Mouse (Mus musculus): ENCODE data around the gene Coro2b. TPM values are rescaled to one million over a fixed set of nuclear protein-coding genes. Genes with fewer than 3 reads are reported as not detected.
A peak's percentile ranks its signal among the peaks of the same experiment; 100 is the strongest.

The Coro2b gene
- total RNA-seq, 2 experiments from 2014 or later, result 178 to 185 TPM

GRCm38 (mm10) chr9:62394163-62394562, 142.7 kb downstream of the Coro2b start:
- Histone ChIP-seq H3K4me3 (no peak overlapping the region), H3K27ac (no peak overlapping the region)
- intact Hi-C loops (cut with DNase I), result no loop called here
- no peak for DNase-seq (ENCODE audit: extremely low spot score in 1 of 2, low spot score in 2 of 2)
- no peak for TF ChIP-seq CTCF (IDR thresholded peaks at IDR 0.05)

DNA sequence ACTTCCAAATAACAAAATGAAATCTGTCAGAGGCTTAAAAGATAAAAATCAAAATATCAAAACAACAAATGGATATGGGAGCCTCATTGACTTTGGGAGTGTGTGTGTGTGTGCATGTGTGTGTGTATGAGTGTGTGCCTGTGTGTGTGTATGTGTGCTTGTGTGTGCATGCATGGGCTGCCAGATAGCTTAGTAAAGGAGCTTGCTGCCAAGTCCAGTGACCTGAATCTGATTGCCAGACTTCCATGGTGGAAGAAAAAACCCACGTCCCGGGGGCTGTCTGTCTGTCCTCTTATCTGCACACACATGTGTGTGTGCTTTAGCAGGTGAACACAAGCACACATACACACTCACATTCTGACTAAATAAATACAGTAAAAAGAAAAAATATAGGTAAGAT, 143.3 kb downstream of the Coro2b start:
- no peak for DNase-seq (ENCODE audit: extremely low spot score in 1 of 2, low spot score in 2 of 2)
- no peak overlapping the region for H3K27ac ChIP-seq
- H3K4me3 ChIP-seq, result no peak overlapping the region
- intact Hi-C loops (cut with DNase I), result no loop called here
- no peak for TF ChIP-seq CTCF (IDR thresholded peaks at IDR 0.05)

DNA sequence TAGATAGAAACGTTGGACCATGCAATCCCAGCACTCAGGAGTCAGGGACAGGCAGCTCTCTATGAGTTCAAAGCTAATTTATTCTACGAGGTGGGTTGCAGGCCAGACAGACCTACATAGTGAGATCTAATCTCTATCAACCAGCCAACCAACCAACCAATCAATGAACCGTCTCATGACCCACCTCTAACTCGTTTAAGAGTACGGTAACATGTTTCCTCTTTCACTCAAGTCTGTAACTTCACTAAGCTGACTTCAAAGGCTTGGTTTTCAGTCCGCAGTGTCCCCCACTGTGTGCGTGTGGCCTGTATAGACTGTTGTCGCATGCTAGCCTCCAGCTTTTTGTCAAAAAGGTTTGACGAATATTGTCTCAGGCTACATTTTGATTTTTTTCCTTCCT, 147.1 kb downstream of the Coro2b start:
- no peak for TF ChIP-seq CTCF (IDR thresholded peaks at IDR 0.05)
- no peak for DNase-seq (ENCODE audit: extremely low spot score in 1 of 2, low spot score in 2 of 2)
- Histone ChIP-seq H3K27ac (no peak overlapping the region), H3K4me3 (no peak overlapping the region)
- intact Hi-C loops (cut with DNase I), result no loop called here

- no peak for DNase-seq (ENCODE audit: extremely low spot score in 1 of 2, low spot score in 2 of 2)
- TF ChIP-seq CTCF (IDR thresholded peaks at IDR 0.05), result no peak
- intact Hi-C loops (cut with DNase I), result no loop called here
- Histone ChIP-seq H3K4me3 (no peak overlapping the region), H3K27ac (no peak overlapping the region)
Measured at GRCm38 (mm10) chr9:62385727-62386518, 150.9 kb downstream of the Coro2b start.

DNA sequence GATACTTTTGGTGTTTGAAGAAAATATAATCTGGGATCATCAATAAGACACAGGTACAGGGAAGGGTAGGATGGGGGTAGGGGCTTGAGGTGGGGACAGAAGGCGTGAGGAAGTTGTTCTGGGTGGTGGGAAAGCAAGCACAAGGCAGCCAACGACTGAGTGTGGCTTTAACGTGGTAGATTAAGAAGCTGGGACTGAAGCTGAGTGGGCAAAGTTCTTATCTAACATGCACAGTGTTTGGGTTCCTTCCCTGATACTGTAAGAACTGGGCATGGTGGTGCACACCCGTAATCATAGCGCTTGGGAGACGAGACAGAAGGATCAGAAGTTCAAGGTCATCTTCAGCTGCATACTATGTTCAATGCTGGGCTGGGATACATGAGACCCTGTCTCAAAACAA, 151.8 kb downstream of the Coro2b start:
- no peak for DNase-seq (ENCODE audit: extremely low spot score in 1 of 2, low spot score in 2 of 2)
- intact Hi-C loops (cut with DNase I), result no loop called here
- Histone ChIP-seq H3K27ac (no peak overlapping the region), H3K4me3 (no peak overlapping the region)
- no peak for TF ChIP-seq CTCF (IDR thresholded peaks at IDR 0.05)

DNA sequence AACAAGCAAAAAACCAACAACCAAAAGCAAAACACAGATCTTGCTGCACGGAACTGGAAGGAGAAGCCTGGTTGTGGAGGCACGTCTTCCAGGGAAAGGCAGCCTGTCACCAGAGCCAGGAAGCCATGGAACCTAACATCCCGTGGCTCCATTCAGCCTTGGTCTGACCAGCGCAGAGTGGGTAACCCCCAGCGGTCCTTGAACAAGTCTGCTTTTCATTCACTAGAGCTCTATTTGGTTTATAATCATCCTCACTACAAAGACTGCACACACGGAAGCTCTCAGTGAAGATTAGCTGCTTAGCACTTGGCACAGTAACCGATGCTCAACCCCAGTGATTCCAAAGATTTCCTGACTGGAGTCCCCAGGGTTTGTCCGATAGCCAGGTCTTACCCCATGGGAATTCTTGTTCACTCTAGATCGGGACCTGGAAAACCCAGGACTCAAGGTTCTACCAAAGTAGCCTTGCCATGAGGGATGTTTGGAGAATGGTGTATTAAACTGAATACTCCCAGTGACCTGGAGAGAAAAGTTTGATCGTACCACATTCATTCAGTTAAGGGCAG, 154.2 kb downstream of the Coro2b start:
- no peak for DNase-seq (ENCODE audit: extremely low spot score in 1 of 2, low spot score in 2 of 2)
- Histone ChIP-seq H3K27ac (no peak overlapping the region), H3K4me3 (no peak overlapping the region)
- TF ChIP-seq CTCF (IDR thresholded peaks at IDR 0.05), result no peak
- intact Hi-C loops (cut with DNase I), result no loop called here

DNA sequence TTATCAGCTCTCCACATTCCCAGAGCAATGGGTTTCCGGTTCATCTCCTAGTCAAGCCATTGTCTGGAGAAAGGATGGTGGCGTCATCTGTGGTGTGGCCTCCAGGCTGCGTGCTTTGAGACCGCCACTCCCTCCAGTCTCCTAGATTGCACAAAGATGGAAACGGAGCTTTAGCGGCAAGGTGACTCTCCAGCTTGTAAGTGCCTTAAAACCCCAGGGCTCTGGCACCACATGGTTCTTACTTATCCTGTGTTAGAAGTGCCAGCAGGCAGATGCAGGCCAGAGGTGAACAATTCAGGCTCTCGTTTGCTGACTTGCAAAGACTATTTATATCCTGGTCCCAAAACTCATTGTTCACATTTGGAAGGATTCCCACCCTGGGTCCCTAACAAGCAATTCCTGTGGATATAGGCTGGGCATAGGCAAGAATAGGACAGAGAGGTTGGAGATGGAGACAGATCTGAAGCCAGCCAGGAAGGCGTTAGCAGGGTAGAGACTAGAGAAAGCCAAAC, 155.4 kb downstream of the Coro2b start:
- H3K4me3 ChIP-seq, result no peak overlapping the region
- DNase-seq (ENCODE audit: extremely low spot score in 1 of 2, low spot score in 2 of 2), result no peak
- no peak for TF ChIP-seq CTCF (IDR thresholded peaks at IDR 0.05)
- H3K27ac ChIP-seq, result no peak overlapping the region
- intact Hi-C loops (cut with DNase I), result no loop called here

DNA sequence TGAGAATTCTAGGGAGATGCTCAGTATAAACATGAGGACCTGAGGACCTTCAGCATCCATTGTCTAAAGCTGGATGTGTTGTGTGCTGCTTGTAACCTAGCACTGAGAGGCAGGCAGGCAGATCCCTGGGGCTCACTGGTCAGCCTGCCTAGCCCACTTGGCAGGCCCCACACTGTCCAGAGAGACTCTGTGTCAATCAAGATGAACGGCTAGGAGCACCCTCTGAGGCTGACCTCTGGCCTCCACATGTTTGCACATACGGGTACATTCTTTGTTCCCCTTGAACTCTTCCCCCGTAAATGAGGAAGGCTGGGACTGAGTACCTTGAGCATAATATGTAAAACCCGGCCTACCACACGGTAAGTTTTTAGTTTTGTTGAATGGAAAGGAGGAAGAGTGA, 156.5 kb downstream of the Coro2b start:
- no peak for TF ChIP-seq CTCF (IDR thresholded peaks at IDR 0.05)
- H3K4me3 ChIP-seq, result no peak overlapping the region
- intact Hi-C loops (cut with DNase I), result no loop called here
- DNase-seq (ENCODE audit: extremely low spot score in 1 of 2, low spot score in 2 of 2), result no peak
- H3K27ac ChIP-seq, result no peak overlapping the region

GRCm38 (mm10) chr9:62377897-62378296, 158.9 kb downstream of the Coro2b start:
- intact Hi-C loops (cut with DNase I), result no loop called here
- DNase-seq (ENCODE audit: extremely low spot score in 1 of 2, low spot score in 2 of 2), result no peak
- H3K27ac ChIP-seq, result no peak overlapping the region
- H3K4me3 ChIP-seq, result no peak overlapping the region
- TF ChIP-seq CTCF (IDR thresholded peaks at IDR 0.05), result no peak

- H3K4me3 ChIP-seq, result no peak overlapping the region
- DNase-seq (ENCODE audit: extremely low spot score in 1 of 2, low spot score in 2 of 2), result no peak
- no peak for TF ChIP-seq CTCF (IDR thresholded peaks at IDR 0.05)
- intact Hi-C loops (cut with DNase I), result no loop called here
- H3K27ac ChIP-seq, result no peak overlapping the region
Measured at GRCm38 (mm10) chr9:62374276-62374675, 162.6 kb downstream of the Coro2b start.

DNA sequence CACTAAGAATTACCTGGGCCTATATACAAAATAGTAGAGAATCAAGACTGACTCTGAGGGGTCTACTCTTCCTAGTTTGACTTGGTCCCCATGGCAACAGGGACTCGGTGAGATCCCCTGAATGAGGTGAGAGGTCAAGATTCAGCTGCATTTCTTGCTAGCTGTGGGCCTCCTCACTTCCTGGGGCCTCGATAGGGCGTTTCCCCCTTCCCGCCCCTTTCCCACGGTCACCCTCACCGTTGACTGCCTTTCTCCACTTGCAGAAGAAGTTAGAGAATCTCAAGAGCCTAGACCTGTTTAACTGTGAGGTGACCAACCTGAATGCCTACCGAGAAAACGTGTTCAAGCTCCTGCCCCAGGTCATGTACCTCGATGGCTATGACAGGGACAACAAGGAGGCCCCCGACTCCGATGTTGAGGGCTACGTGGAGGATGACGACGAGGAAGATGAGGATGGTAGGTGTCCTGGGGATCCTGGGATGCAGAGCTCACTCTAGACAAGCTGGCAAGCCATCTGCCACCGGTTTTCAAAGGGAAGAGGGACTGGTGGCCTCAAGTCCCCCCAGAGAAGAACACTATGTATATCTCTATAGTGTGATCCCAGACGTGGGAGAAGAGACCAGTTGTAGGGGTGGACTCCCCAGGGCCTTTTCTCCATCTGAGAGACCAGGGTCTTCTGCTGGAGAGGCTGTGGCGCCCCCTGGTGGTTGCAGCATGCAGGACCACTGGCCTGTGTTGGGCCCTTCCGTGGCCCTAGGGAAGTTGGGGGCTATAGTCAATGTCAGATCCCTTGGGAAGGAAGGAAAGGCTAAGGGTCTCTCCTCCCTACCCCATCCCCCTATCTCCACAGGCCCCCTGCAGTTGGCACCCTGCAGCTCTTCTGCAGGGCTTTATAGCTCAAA, 163.4 kb downstream of the Coro2b start:
- no peak overlapping the region for H3K27ac ChIP-seq
- peak; percentile 58 to 68 for DNase-seq (ENCODE audit: extremely low spot score in 1 of 2, low spot score in 2 of 2)
- H3K4me3 ChIP-seq, result no peak overlapping the region
- TF ChIP-seq CTCF (IDR thresholded peaks at IDR 0.05), result peak; percentile 95
- intact Hi-C loops (cut with DNase I), result loop anchor here (1.0 kb wide), 1 partner anchor 78 kb away; no protein-coding TSS in a partner anchor
